Mouse (Mus musculus) NIH3T3 (cell line): ENCODE results near the gene Hgd.
A peak's percentile ranks its signal among the peaks of the same experiment; 100 is the strongest.

Experiments used
- DNase-seq: peaks from one replicate; pipeline ENCODE4 v3.0.0-alpha.2; 2012; ENCODE audit warnings: low read depth

The Hgd gene

GRCm38 (mm10) chr16:37579994-37580393, at the start of gene Hgd:
Gene Hgd, plus strand, starts transcription at chr16:37580153.
- DNase-seq: no peak

- DNase-seq: no peak
Measured at GRCm38 (mm10) chr16:37530170-37530569, 49.8 kb upstream of the Hgd start.

- DNase-seq: no peak
Measured at GRCm38 (mm10) chr16:37532046-37532445, 47.9 kb upstream of the Hgd start.

- no peak for DNase-seq
Measured at GRCm38 (mm10) chr16:37533369-37534068, 46.4 kb upstream of the Hgd start.

- no peak for DNase-seq
Measured at GRCm38 (mm10) chr16:37539240-37539610, 40.7 kb upstream of the Hgd start.

GRCm38 (mm10) chr16:37539611-37540580, 40.1 kb upstream of the Hgd start, which contains the start of the genes Gtf2e1 and Rabl3:
Gene Gtf2e1, minus strand, starts transcription at chr16:37539789.
Gene Rabl3, plus strand, starts transcription at chr16:37539885.
- peak; percentile 98 for DNase-seq

GRCm38 (mm10) chr16:37540776-37541175, 39.2 kb upstream of the Hgd start:
- no peak for DNase-seq

GRCm38 (mm10) chr16:37546312-37546711, 33.6 kb upstream of the Hgd start:
- DNase-seq: no peak

- DNase-seq: no peak
Measured at GRCm38 (mm10) chr16:37550266-37550665, 29.7 kb upstream of the Hgd start.

GRCm38 (mm10) chr16:37550981-37551380, 29.0 kb upstream of the Hgd start:
- DNase-seq: no peak

GRCm38 (mm10) chr16:37552824-37553223, 27.1 kb upstream of the Hgd start:
- no peak for DNase-seq

GRCm38 (mm10) chr16:37562414-37562813, 17.5 kb upstream of the Hgd start:
- no peak for DNase-seq

- no peak for DNase-seq
Measured at GRCm38 (mm10) chr16:37562961-37563360, 17.0 kb upstream of the Hgd start.

GRCm38 (mm10) chr16:37565117-37565516, 14.8 kb upstream of the Hgd start:
- no peak for DNase-seq

GRCm38 (mm10) chr16:37566107-37566506, 13.8 kb upstream of the Hgd start:
- no peak for DNase-seq

GRCm38 (mm10) chr16:37567113-37568050, 12.6 kb upstream of the Hgd start:
- DNase-seq: no peak

- no peak for DNase-seq
Measured at GRCm38 (mm10) chr16:37571554-37571953, 8.4 kb upstream of the Hgd start.

- DNase-seq: no peak
Measured at GRCm38 (mm10) chr16:37572117-37572754, 7.7 kb upstream of the Hgd start.

GRCm38 (mm10) chr16:37573061-37573460, 6.9 kb upstream of the Hgd start:
- DNase-seq: peak; percentile 5

- no peak for DNase-seq
Measured at GRCm38 (mm10) chr16:37575325-37575724, 4.6 kb upstream of the Hgd start.

- no peak for DNase-seq
Measured at GRCm38 (mm10) chr16:37579591-37579990, 362 bp upstream of the Hgd start.
